7 mouse cellular contexts compared by ENCODE assay signal in genomic region chr3:157565196-157565595, GRCm38 (mm10).
DNase-seq lines count a peak whose midpoint lies in the region.

No protein-coding gene starts in this region.

- peak; percentile 34 for DNase-seq in layer of hippocampus, adult 11-12 months (ENCODE audit: low spot score)
- DNase-seq in layer of hippocampus, adult 9-11 months = no peak
- DNase-seq in 416B (ENCODE audit: low read depth) = peak; percentile 86
- DNase-seq in CD4-positive, CD25-positive, alpha-beta regulatory T cell, adult 2 months (ENCODE audit: low read depth, low spot score) = peak; percentile 78
- DNase-seq in embryo, embryonic 11.5 days (ENCODE audit: low read depth, low spot score) = peak; percentile 46
- DNase-seq in retina, embryonic 14.5 days (ENCODE audit: low spot score) = peak; percentile 86
- no peak for DNase-seq in spleen, adult 18-20 months

Comparison
In these comparisons a context has a peak if more than half of its experiments do, and no peak if none do; other contexts are left out.
1. DNase-seq: peak in layer of hippocampus, adult 11-12 months (single experiment), 416B (single experiment), CD4-positive, CD25-positive, alpha-beta regulatory T cell, adult 2 months (single experiment), embryo, embryonic 11.5 days (single experiment) and retina, embryonic 14.5 days (single experiment); none in layer of hippocampus, adult 9-11 months (single experiment) and spleen, adult 18-20 months (0 of 2).